Mouse (Mus musculus) bone marrow, adult 2 months (tissue): Measurements from ENCODE around the gene Tmem129.

Source experiments
- CTCF ChIP-seq: fragments of 200-500 bp; IDR thresholded peaks from 2 replicates; pipeline ENCODE4 v1.5.1; 2011; ENCODE audit warnings: low read length, control low read depth; ENCODE audit not compliant: control insufficient read depth, insufficient read depth
- POLR2A ChIP-seq: fragments of 200-500 bp; IDR thresholded peaks from 2 replicates; pipeline ENCODE4 v1.6.1; 2011; ENCODE audit warnings: low read depth, mild to moderate bottlenecking, control low read depth, low read length, borderline replicate concordance; ENCODE audit not compliant: control insufficient read depth

DNA sequence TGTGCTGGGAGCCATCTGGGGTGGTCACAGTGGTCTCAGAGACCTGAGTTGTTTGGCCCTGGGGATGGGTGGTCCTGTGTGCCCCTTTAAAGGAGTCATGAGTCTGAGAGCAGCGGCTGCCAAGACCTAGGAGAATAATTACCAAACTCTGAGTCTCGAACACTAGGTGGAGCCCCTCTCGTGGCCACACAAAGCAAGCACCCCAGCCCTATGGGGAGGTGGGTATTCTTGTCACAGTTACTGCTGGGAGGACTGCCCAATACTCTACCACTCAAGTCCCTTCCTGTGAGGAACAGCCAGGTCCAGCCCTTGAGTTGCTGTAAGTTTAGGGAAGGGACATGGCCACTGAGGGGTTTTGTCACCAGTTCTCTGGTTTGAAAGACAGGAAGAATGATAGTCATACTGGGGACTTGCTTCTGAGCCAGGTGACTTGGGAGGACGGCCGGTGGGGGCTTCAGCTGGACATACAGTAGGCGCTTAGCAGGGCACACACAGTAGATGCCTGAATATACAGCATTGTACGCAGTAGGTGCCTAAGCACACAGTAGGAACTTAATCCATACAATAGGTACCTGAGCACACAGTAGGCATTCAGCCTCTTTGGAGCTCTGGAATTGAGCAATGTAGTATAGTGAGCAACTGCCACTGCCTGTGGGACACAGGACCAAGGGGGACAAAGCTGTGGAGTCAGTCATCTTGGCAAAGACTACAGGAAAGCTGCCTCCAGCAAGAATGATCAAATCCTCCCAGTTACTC lies 25.9 kb upstream of the Tmem129 start:
- TF ChIP-seq CTCF (peak; percentile 15; the same call in 1 of the 2 replicates), POLR2A (no peak)
